Mouse (Mus musculus): ENCODE measurements around the gene Grk6. TPM values are rescaled to one million over a fixed set of nuclear protein-coding genes. Genes with fewer than 3 reads are reported as not detected.
A peak's percentile ranks its signal among the peaks of the same experiment; 100 is the strongest.

Gene Grk6
- polyA plus RNA-seq, 1 experiment from 2014 or later: 41.4 TPM

- Histone ChIP-seq H3K4me2 (no peak overlapping the region), H3K36me3 (replicated peaks) (peaks cover 44% of the 10 kb centered on the region), H3K4me3 (no peak overlapping the region), H3K4me1 (peaks cover 16% of the 10 kb centered on the region), H3K9me3 (no peaks in the 10 kb centered on the region), H3K9ac (no peak overlapping the region), H3K27me3 (replicated peaks) (no peaks in the 10 kb centered on the region), H3K27ac (no peak overlapping the region)
- ATAC-seq (replicated peaks): no peak
- WGBS: 92% methylated on average over 10 of the region's 10 CpGs
These were observed 6.4 kb downstream of the Grk6 start for GRCm38 (mm10) chr13:55451296-55451695.

GRCm38 (mm10) chr13:55451785-55452549 lies 7.1 kb downstream of the Grk6 start:
- H3K36me3 ChIP-seq (replicated peaks): peaks cover 44% of the 10 kb centered on the region
- peaks cover 9% of the 10 kb centered on the region for H3K4me1 ChIP-seq
- H3K27ac ChIP-seq: no peak overlapping the region
- no peak for ATAC-seq (replicated peaks)
- no peak overlapping the region for H3K4me2 ChIP-seq
- no peak overlapping the region for H3K4me3 ChIP-seq
- no peaks in the 10 kb centered on the region for H3K27me3 ChIP-seq (replicated peaks)
- no peaks in the 10 kb centered on the region for H3K9me3 ChIP-seq
- no peak overlapping the region for H3K9ac ChIP-seq
- whole genome bisulfite sequencing: 96% methylated on average over 16 of the region's 16 CpGs

GRCm38 (mm10) chr13:55462965-55463364 lies 18.1 kb downstream of the Grk6 start:
- peak overlapping the region; percentile 97 for H3K27ac ChIP-seq
- no peak overlapping the region for H3K9ac ChIP-seq
- no peak for ATAC-seq (replicated peaks)
- peaks cover 44% of the 10 kb centered on the region for H3K4me1 ChIP-seq
- no peak overlapping the region for H3K4me3 ChIP-seq
- no peaks in the 10 kb centered on the region for H3K9me3 ChIP-seq
- peak overlapping the region; percentile 89; the same call in 1 of the 2 replicates for H3K4me2 ChIP-seq
- 44% methylated on average over 2 of the region's 2 CpGs for WGBS
- H3K36me3 ChIP-seq (replicated peaks): peaks cover 14% of the 10 kb centered on the region; the same call in 1 of the 2 replicates
- no peaks in the 10 kb centered on the region for H3K27me3 ChIP-seq (replicated peaks)

GRCm38 (mm10) chr13:55463399-55464026 lies 18.6 kb downstream of the Grk6 start:
- Histone ChIP-seq H3K4me1 (peaks cover 50% of the 10 kb centered on the region), H3K27me3 (replicated peaks) (no peaks in the 10 kb centered on the region), H3K4me3 (peak overlapping the region; percentile 61), H3K4me2 (peak overlapping the region; percentile 89), H3K9me3 (no peaks in the 10 kb centered on the region), H3K9ac (peak overlapping the region; percentile 76), H3K36me3 (replicated peaks) (peaks cover 10% of the 10 kb centered on the region; the same call in 1 of the 2 replicates), H3K27ac (peak overlapping the region; percentile 97)
- peak; percentile 24 for ATAC-seq (replicated peaks)
- 6% methylated on average over 14 of the region's 14 CpGs for WGBS

GRCm38 (mm10) chr13:55464027-55464884 lies 19.4 kb downstream of the Grk6 start, which contains the start of gene Prr7:
Prr7 (plus strand) TSS chr13:55464267.
- Histone ChIP-seq H3K27ac (peak within 1 kb of the TSS; percentile 97), H3K36me3 (replicated peaks) (peaks cover 3% of the 10 kb centered on the region; the same call in 1 of the 2 replicates), H3K9ac (peak within 1 kb of the TSS; percentile 76), H3K27me3 (replicated peaks) (no peaks in the 10 kb centered on the region), H3K4me2 (peak within 1 kb of the TSS; percentile 89), H3K4me1 (peaks cover 57% of the 10 kb centered on the region), H3K4me3 (peak within 1 kb of the TSS; percentile 61), H3K9me3 (no peaks in the 10 kb centered on the region)
- ATAC-seq (replicated peaks): peak; percentile 80
- WGBS: under 1% methylated on average over 79 of the region's 84 CpGs

- Histone ChIP-seq H3K27me3 (replicated peaks) (no peaks in the 10 kb centered on the region), H3K4me3 (peak overlapping the region; percentile 61), H3K4me1 (peaks cover 66% of the 10 kb centered on the region), H3K9ac (peak overlapping the region; percentile 76), H3K4me2 (peak overlapping the region; percentile 89), H3K36me3 (replicated peaks) (no peaks in the 10 kb centered on the region; the same call in 1 of the 2 replicates), H3K9me3 (no peaks in the 10 kb centered on the region), H3K27ac (peak overlapping the region; percentile 97)
- 0% methylated on average over 3 of the region's 3 CpGs for WGBS
- peak; percentile 35 for ATAC-seq (replicated peaks)
These were observed 20.3 kb downstream of the Grk6 start for GRCm38 (mm10) chr13:55465184-55465583.

GRCm38 (mm10) chr13:55465830-55466440 lies 21.1 kb downstream of the Grk6 start:
- peak overlapping the region; percentile 61 for H3K4me3 ChIP-seq
- H3K4me2 ChIP-seq: peak overlapping the region; percentile 89
- no peaks in the 10 kb centered on the region for H3K9me3 ChIP-seq
- WGBS: 44% methylated on average over 5 of the region's 5 CpGs
- H3K9ac ChIP-seq: peak overlapping the region; percentile 76
- no peak for ATAC-seq (replicated peaks)
- H3K36me3 ChIP-seq (replicated peaks): no peaks in the 10 kb centered on the region
- peaks cover 74% of the 10 kb centered on the region for H3K4me1 ChIP-seq
- H3K27ac ChIP-seq: peak overlapping the region; percentile 97
- H3K27me3 ChIP-seq (replicated peaks): no peaks in the 10 kb centered on the region

GRCm38 (mm10) chr13:55468851-55469560 lies 24.1 kb downstream of the Grk6 start:
- H3K36me3 ChIP-seq (replicated peaks): no peaks in the 10 kb centered on the region; the same call in 1 of the 2 replicates
- H3K9ac ChIP-seq: no peak overlapping the region
- ATAC-seq (replicated peaks): no peak
- no peak overlapping the region for H3K4me2 ChIP-seq
- H3K27me3 ChIP-seq (replicated peaks): no peaks in the 10 kb centered on the region
- H3K4me3 ChIP-seq: no peak overlapping the region
- 26% methylated on average over 13 of the region's 13 CpGs for WGBS
- H3K27ac ChIP-seq: no peak overlapping the region
- H3K4me1 ChIP-seq: peaks cover 92% of the 10 kb centered on the region
- H3K9me3 ChIP-seq: no peaks in the 10 kb centered on the region

GRCm38 (mm10) chr13:55470372-55470771 lies 25.5 kb downstream of the Grk6 start:
- Histone ChIP-seq H3K9me3 (no peaks in the 10 kb centered on the region), H3K4me2 (peak overlapping the region; percentile 97), H3K36me3 (replicated peaks) (peaks cover 8% of the 10 kb centered on the region), H3K4me1 (peaks cover 98% of the 10 kb centered on the region), H3K27ac (peak overlapping the region; percentile 89), H3K4me3 (no peak overlapping the region), H3K9ac (peak overlapping the region; percentile 68; the same call in 1 of the 2 replicates), H3K27me3 (replicated peaks) (no peaks in the 10 kb centered on the region)
- ATAC-seq (replicated peaks): no peak
- 29% methylated on average over 9 of the region's 9 CpGs for WGBS

GRCm38 (mm10) chr13:55471156-55471818 lies 26.4 kb downstream of the Grk6 start:
- Histone ChIP-seq H3K27me3 (replicated peaks) (no peaks in the 10 kb centered on the region), H3K4me3 (peak overlapping the region; percentile 44), H3K4me2 (peak overlapping the region; percentile 97), H3K9ac (peak overlapping the region; percentile 68), H3K36me3 (replicated peaks) (peaks cover 17% of the 10 kb centered on the region), H3K4me1 (peaks cover 92% of the 10 kb centered on the region), H3K9me3 (no peaks in the 10 kb centered on the region), H3K27ac (peak overlapping the region; percentile 89)
- peak; percentile 62 for ATAC-seq (replicated peaks)
- under 1% methylated on average over 54 of the region's 54 CpGs for WGBS

- H3K4me2 ChIP-seq: peak overlapping the region; percentile 97
- H3K9me3 ChIP-seq: no peaks in the 10 kb centered on the region
- peaks cover 22% of the 10 kb centered on the region for H3K36me3 ChIP-seq (replicated peaks)
- H3K4me3 ChIP-seq: peak overlapping the region; percentile 44
- H3K9ac ChIP-seq: peak overlapping the region; percentile 68
- ATAC-seq (replicated peaks): peak; percentile 34
- peaks cover 87% of the 10 kb centered on the region for H3K4me1 ChIP-seq
- H3K27me3 ChIP-seq (replicated peaks): no peaks in the 10 kb centered on the region
- 0% methylated on average over 31 of the region's 31 CpGs for WGBS
- peak overlapping the region; percentile 89 for H3K27ac ChIP-seq
These were observed 26.9 kb downstream of the Grk6 start for GRCm38 (mm10) chr13:55471819-55472131.

Data from midbrain, embryonic 15.5 days (tissue).